Mouse (Mus musculus) fat pad, adult 2 months (tissue): ENCODE data around the gene Vmn1r101.
"Not testable (repeated sequence)": the region's sequence is repeated elsewhere in the genome, so short reads cannot be mapped to it uniquely, and the experiment has no call there.

Experiments used
- DNase-seq: peaks from one replicate; pipeline ENCODE4 v3.0.0-alpha.2; 2011; ENCODE audit warnings: low read depth, low spot score; ENCODE audit errors: extremely low read depth

Vmn1r101 gene

DNA sequence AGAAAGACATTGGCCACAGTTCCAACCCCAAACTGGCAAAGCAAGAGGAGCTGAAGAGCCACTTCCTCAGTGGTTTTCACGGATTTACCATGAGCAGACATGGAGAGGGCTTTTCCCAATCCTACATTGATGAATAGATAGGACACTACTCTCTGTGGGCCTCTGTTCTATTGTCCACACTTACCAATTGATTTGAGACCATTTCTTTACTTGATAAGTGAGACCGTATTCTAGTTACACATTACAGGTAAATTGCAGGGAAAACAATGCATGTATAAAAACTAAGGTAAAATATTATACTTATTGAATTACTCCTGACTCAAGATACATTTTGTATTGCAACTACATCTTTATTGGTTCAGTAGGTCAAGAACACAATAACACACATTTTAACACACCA, at the start of gene Vmn1r101:
TSS of gene Vmn1r101 (minus strand) at position 101 of the 400 bp plus-strand sequence.
- DNase-seq = not testable (repeated sequence)

DNA sequence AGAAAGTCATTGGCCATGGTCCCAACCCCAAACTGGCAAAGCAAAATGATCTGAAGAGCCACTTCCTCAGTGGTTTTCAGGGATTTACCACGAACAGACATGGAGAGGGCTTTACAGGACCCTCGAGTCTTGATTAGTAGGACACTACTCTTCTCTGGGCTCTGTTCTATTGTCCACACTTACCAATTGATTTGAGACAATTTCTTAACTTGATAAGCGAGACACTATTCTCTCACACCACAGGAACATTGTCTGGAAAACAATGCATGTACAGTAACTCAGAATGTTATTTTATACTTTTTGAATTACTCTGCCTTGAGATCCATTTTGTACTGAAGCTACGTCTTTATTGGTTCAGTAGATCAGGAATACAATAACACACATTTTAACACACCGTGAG, 32.4 kb upstream of the Vmn1r101 start, which contains the start of gene Gm10670:
TSS of gene Gm10670 (minus strand) at position 101 of the 400 bp plus-strand sequence.
- not testable (repeated sequence) for DNase-seq

DNA sequence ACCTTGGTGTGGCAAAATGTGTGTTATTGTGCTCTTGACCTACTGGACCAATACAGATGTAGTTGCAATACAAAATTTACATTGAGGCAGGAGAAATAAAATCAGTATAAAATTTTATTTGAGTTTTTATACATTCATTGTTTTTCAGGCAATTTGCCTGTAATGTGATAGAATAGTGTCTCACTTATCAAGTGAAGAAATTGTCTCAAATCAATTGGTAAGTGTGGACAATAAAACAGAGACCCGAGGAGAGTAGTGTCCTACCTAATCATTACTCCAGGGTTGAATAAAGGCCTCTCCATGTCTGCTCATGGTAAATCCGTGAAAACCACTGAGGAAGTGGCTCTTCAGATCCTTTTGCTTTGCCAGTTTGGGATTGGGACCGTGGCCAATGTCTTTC, 24.8 kb downstream of the Vmn1r101 start, which contains the start of gene Vmn1r100:
TSS of gene Vmn1r100 (plus strand) at position 301 of the 400 bp plus-strand sequence.
- not testable (repeated sequence) for DNase-seq
